Mouse (Mus musculus) ovary, postnatal 10 days (tissue): ENCODE results near the gene Abhd17a.

ENCODE experiments used
- DNase-seq: peaks from one replicate; pipeline ENCODE4 v3.0.0; 2022; ENCODE audit warnings: low spot score

Abhd17a gene

DNA sequence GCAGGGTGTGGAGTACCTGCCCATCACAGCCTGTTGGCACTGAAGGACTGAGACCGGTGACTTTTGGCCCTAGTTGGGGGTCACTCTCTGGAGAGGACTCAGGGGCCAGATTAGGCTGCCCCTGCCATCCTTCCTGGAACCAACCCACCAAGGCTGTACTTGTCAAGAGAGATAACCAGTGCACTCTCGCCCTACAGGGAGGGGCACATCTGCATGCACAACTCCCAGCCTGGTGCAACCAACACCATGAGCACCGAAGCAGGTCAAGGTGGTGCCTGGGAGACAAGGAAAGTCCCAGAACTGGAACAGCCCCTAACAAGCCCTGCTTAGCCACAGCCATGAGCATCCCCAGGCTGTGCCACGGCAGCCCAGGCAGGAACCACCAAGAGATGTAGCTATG, 43.2 kb downstream of the Abhd17a start:
- DNase-seq: no peak

DNA sequence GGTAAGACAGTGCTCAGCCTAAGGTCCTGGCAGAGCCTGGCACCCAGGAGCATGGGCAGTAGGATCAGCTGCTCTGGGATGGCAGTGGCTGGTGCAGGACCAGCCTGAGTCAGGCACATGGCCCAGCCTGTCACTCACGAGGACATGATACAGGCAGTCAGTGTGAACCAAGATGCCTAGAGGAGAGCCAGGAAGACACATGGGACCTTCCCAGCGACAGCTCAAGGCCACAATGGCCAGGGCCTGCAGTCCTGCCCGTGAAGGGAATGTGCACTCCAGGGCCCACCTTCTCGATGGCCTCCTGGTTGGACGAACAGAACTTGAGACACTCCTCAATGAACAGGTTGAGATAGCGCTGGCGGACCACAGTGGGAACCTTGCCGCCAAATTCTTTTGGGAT, 44.6 kb downstream of the Abhd17a start:
- DNase-seq: no peak

DNA sequence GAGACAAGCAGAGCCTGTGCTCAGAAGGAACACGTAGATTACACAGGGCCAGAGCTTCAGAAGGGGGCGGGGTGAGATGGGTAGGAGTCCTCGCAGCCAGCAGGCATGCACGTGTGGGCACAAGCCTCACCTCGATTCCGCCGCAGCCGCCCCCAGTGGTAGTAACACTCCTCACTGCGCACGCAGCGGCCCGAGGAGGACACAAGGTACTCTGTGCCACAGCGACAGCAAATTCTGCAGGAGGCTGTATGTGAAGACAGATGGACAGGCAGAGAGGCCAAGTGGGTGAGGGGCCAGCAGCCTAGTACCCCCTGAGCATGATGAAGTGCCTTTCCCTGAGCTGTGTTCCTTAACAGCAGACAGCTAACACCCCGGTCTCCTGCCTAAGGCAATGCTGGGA, 46.3 kb downstream of the Abhd17a start:
- DNase-seq: no peak

DNA sequence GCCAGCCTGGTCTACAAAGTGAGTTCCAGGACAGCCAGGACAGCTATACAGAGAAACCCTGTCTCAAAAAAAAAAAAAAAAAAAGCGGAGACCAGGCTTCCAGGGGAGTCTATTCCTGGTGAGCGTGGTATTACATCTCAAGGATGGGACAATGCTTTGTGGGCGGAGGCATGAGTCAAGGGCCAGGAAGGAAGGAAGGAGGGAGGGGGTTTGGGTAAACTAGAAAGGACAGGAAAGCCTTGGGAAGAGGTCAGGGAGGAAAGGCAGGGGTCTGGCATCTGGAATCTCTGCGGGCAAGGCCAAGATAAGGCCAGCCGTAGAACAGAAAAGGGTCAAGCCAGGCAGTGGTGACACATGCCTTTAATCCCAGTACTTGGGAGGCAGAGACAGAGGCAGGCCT, 50.6 kb downstream of the Abhd17a start:
- no peak for DNase-seq

DNA sequence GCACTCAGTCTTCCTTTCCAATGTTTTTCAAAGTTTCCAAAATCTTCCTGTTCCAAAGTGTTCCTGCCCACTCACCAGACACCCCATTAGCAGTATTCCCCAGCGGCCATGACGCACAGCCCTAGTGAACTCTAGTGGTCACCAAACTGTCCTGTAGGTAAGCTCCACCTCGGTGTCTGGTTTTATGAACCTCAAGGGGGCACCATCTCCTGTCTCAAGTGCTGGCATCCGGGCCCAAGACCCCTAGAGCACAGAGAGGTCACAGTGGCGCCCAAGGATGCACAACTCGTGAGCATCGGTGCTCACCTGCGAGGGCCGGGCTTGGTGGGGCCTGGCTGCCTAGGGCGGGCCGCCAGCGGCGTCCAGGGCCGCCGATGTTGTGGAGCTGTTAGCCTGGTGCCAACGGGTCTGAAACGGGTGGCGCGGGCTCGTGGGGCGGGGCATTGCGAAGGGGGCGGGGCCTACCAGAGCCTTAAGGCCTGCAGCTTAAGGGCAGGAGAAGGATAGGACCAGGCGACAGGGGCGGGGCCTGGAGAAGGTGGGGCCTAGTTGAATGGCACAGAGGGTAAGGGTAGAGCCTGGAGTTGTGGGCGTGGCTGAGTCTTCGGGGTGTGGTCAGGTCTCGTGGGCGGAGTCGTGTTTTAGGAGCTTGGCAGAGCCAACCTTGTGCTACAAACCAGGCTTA, 51.3 kb downstream of the Abhd17a start, which contains the start of gene Atp8b3:
TSS of gene Atp8b3 (minus strand) at position 415 of the 685 bp plus-strand sequence.
- DNase-seq: no peak

DNA sequence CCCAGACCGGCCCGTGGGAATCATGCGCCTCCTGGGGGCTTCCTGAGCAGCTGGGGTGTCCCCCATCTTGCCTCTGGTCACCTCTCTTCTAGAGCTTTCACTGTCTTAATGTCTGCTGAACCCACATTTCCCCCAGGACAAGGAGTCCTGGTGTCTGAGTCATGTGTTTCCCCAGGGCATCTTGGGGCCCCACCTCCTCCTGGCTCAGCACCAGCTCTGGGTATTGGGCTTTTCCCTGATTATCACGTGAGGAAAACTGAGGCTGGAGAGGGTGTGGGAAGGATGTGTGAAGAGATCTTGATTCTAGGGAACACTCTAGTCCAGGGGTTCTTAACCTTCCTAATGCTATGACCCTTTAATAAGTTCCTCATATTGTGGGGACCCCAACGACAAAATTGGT, 52.0 kb downstream of the Abhd17a start:
- no peak for DNase-seq

DNA sequence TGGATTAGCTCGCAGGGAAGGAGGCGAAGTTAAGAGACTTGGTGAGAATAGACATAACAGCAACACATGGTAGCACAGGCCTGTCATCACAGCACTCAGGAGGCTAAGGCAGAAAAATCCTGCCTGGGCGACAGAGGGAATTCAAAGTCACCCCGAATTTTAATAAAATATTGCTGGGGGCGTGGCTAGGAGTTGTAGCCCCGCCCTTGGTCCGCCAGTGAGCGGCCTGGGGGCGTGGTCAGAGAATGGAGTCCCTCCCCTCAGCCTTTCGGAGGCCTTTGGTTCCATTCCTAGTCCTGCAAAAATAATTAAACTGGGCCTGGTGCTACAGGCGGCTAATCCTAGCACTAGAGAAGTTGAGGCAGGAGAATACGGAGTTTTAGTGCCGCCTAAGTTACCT, 54.4 kb downstream of the Abhd17a start:
- DNase-seq: no peak

DNA sequence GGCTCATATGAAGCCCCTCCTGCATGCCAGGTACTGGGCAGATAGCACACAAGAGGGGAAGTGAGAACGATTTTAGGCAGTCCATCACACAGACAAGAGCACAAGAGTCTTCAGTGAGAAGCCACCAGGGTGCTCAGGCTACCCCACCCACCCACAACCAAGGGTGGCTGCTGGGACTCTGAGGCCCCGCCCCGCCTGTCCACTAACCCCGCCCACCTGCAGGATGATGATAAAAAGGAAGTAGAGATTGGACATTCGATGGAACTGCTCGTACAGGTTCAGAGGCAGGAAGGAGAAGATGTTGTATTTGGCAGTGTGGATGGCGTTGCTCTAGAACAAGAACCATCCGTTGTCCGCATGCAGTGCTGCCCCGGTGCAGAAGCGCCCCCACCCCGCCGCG, 55.1 kb downstream of the Abhd17a start:
- DNase-seq: no peak

DNA sequence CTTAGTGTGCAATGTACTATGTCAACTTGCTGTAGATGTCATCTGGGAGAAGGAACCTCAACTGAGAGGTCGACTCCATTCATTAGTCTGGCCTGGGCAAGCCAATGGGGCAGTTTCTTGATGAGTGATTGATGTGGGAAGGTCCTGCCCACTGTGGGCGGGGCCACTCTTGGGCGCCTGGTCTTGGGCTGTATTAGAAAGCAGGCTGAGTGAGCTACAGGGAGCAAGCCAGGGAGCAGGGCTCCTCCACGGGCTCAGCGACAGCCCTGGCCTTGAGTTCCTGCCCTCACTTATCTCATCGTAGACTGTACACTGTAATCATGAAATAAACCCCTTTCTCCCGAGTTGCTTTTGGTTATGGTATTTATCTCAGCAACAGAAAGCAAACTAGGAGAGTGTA, 56.4 kb downstream of the Abhd17a start:
- DNase-seq: no peak
